Mouse (Mus musculus): ENCODE results near the gene Fcer1a. TPM values are rescaled to one million over a fixed set of nuclear protein-coding genes. Genes with fewer than 3 reads are reported as not detected.
"Not testable (repeated sequence)": the region's sequence is repeated elsewhere in the genome, so short reads cannot be mapped to it uniquely, and the experiment has no call there.

Fcer1a gene
- not detected for polyA plus RNA-seq (2017; shearing (Covaris generic))

DNA sequence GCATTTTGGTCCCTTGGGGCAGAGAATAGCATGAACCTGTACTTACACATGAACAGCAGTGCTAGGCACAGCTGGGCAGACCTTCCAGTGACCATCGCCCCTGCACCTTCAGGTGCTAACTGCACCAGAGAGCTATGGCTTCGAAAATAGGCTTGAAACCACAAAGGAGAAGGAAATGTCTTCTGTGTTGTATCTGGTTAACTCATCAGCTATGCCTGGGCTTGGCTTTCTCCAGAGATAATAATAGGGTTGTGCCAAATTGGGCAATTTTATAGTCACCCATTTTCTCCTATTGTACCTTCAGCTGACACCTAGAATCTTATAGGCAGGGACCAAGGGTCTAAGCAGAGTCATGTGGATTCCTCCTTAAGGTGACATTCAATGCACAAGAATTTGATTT lies at the start of gene Fcer1a:
Fcer1a (minus strand) TSS at position 134 of the 400 bp plus-strand sequence.
- no peak for ATAC-seq

- no peak for ATAC-seq
Measured at GRCm38 (mm10) chr1:173265701-173266100, 38.7 kb upstream of the Fcer1a start, which contains the start of gene Olfr418. Gene Olfr418 (plus strand): TSS chr1:173266001.

- ATAC-seq = no peak
Measured at GRCm38 (mm10) chr1:173249888-173250287, 22.9 kb upstream of the Fcer1a start.

DNA sequence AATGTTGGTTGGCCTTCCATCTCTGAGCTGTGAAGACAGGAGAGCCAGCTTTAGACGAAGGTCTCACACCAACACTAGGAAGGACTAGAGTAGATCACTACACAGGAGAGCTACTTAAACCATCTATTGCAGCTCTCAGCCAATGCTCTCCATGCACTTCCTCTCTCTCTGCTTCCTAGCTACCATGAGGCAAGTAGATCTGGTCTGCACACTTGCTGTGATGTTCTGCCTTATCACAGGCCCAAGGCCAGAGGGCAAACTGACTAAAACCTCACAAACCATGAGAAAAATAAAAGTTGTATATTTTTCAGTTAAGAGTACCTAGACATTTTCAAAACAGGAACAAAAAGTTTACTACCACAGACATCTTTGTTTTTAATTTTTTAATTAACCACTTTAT lies 10.0 kb upstream of the Fcer1a start:
- not testable (repeated sequence) for ATAC-seq

DNA sequence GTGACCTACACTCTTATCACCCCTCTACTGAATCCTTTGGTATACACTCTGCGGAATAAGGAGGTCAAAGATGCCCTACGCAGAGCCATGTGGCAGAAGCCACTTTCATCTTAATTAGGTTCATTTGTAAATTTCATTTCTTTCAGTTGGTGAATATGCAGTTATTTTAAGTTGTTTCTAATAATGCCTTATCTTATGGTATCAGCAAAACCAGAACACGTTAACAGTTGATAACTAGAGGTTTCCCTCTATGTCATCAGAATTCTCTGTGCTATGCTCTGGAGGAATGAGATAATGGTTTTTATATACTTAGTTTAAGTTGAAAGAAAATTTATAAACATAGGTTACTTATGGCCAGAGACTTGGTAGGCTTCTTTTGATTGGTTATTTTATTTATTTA lies 10.5 kb downstream of the Fcer1a start:
- no peak for ATAC-seq

GRCm38 (mm10) chr1:173212092-173212491 lies 14.9 kb downstream of the Fcer1a start, which contains the start of gene Olfr1404:
Gene Olfr1404 (plus strand): TSS chr1:173212392.
- no peak for ATAC-seq

DNA sequence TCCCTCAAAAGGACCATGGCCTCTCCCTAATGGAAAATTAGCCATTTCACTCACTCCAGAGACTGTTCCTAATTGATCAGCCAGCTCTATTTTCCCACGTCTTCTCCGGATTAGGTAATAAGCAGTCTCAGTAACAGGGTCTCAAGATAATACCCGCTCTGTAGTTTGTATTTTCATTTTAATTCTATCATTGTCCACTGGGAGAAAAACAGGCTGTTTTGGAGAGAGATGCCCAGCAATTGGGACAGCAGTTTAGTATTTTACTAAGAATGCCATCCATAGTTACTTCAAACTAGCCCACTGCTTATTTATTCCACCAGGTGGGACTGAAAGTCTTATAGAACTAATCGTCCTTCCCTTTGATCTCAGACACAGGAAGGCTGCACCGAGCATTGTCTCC lies 29.5 kb downstream of the Fcer1a start, which contains the start of gene Olfr218:
Olfr218 (plus strand) TSS at position 301 of the 400 bp plus-strand sequence.
- no peak for ATAC-seq

DNA sequence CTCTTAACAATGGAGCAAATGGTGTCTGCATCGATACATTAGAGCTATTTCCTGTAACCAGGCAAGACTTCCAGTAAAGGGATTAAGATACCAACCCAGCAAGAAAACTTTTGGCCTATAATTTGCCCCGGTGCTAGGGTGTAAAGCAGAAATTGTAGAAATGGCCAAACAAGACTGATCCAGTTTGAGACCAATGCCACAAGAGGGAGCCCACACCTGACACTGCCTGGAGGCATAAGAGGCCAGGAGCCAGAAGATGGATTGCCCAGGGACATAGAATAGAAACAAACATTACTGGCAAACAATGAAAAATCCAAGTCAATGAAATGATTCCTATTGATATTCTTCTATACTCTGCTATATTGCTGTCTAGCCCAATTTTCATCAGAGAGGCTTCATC lies 30.7 kb downstream of the Fcer1a start:
- no peak for ATAC-seq

GRCm38 (mm10) chr1:173192059-173192458 lies 35.0 kb downstream of the Fcer1a start:
- no peak for ATAC-seq

GRCm38 (mm10) chr1:173190540-173190939 lies 36.5 kb downstream of the Fcer1a start, which contains the start of gene Olfr1406:
Gene Olfr1406 (minus strand): TSS chr1:173190640.
- ATAC-seq = no peak

DNA sequence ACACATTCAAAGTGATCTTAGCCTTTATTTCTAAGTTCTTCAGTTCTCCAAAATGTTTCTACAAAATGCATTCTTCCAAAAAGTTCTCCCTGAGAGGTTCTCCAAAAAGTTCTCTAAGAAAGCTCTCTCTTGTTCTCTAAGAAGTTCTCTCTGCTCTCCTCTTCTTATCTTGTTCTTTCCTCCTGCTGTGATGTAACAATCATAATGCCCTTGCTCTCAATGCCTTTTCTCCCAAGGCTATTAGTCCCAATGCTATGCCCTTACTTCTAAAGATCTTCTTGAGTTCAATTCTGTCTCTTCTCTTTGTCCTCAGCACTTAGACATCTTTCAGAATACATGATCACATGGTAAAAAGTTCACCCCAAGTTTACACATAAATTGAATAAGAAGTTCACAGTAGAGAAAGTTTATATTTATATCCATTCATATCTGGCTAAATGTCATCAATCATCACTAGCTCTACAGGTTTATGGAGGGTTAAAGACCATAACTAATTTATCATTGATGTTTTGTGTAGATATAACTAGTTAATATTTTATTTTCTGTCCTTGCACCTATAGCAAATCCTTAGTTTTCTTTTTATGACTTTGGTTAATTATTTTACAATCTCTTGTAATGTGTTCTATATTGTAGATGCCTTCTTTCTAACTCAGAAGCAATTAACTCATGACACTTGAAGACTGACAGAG lies 52.7 kb downstream of the Fcer1a start:
- ATAC-seq = no peak

Other genes with a start within 250 kb of the Fcer1a start
- gene Olfr1408, start 89.8 kb downstream of the Fcer1a start, polyA plus RNA-seq (2017; shearing (Covaris generic)) = not detected
- gene Olfr1406, start 36.6 kb downstream of the Fcer1a start, polyA plus RNA-seq (2017; shearing (Covaris generic)) = not detected
- not detected for gene Olfr218, start 29.4 kb downstream of the Fcer1a start, polyA plus RNA-seq (2017; shearing (Covaris generic))
- gene Olfr1404, start 14.8 kb downstream of the Fcer1a start, polyA plus RNA-seq (2017; shearing (Covaris generic)) = not detected
- not detected for gene Olfr418, start 38.8 kb upstream of the Fcer1a start, polyA plus RNA-seq (2017; shearing (Covaris generic))
- gene Mptx2, start 50.6 kb upstream of the Fcer1a start, polyA plus RNA-seq (2017; shearing (Covaris generic)) = not detected
- not detected for gene Ackr1, start 106.5 kb upstream of the Fcer1a start, polyA plus RNA-seq (2017; shearing (Covaris generic))
- gene Aim2, start 123.7 kb upstream of the Fcer1a start, polyA plus RNA-seq (2017; shearing (Covaris generic)) = 10 to 100 TPM; 49.6 to 69.8 (median 61.1) TPM
- under 1 TPM in 1 of 3 experiments, not detected in 2; 0.11 TPM for gene Cadm3, start 140.5 kb upstream of the Fcer1a start, polyA plus RNA-seq (2017; shearing (Covaris generic))

All from inflammation-experienced regulatory T-cells, adult 6 months (primary cell).